Mouse (Mus musculus) cerebellum, postnatal 25 days (tissue): ENCODE measurements around the gene Gm20683.
A peak's percentile ranks its signal among the peaks of the same experiment; 100 is the strongest.
"Not testable (repeated sequence)": the region's sequence is repeated elsewhere in the genome, so short reads cannot be mapped to it uniquely, and the experiment has no call there.

Source experiments
- DNase-seq, 2 experiments: peaks; one replicate each; pipeline ENCODE4 v3.0.0; 2021; ENCODE audit warnings: mixed read lengths in 2 of 2

The Gm20683 gene

DNA sequence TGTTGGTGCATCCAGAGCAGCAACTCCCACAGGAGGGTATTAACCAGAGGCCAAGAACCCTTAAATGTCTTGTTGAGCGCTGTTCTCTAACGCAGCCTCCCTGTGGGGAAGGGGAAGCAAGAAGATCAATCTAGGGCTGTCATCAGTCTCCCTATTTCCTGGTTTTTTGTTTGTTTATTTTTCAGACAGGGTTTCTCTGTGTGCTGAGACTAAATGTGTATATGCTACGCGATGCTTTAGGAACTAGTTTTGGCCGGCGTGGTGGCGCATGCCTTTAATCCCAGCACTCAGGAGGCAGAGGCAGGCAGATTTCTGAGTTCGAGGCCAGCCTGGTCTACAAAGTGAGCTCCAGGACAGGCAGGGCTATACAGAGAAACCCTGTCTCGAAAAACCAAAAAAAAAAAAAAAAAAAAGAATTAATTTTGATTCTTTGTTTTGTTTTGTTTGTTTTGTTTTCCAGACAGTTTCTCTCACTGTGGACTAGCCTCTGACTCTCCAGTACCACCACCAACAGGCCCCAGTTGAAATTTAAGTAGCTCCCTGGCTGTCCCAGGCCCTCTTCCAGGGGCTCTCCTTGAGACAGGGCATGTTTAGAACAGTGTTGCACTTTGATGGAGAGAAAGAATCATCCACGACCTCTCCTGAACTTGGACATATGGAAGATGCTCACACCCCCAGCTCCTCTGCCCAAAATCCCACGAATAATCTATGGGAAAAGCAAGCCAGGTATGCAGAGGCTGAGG, 32.0 kb upstream of the Gm20683 start:
- peak in 1 of 2 experiments; percentile 3 for DNase-seq

DNA sequence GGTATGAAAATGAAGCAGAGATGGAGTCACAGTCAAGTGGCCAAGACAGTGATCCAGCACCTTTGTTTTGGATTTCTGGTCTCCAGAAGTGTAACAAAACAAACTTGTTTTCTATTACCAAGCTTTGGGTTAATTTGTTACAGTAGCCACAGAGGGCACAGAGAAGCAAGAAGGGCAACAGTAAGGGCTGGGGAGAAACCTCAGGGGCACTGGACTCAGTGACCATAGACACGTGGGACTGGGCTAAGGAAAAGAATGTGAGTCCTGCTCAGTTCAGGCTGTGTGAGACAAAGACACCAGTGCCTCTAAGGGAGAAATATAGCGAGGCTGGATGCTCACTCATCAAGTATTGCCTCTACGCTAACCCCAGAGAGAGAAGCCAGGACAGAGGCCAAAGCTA, 31.1 kb upstream of the Gm20683 start:
- DNase-seq, result peak in 1 of 2 experiments; percentile 3

DNA sequence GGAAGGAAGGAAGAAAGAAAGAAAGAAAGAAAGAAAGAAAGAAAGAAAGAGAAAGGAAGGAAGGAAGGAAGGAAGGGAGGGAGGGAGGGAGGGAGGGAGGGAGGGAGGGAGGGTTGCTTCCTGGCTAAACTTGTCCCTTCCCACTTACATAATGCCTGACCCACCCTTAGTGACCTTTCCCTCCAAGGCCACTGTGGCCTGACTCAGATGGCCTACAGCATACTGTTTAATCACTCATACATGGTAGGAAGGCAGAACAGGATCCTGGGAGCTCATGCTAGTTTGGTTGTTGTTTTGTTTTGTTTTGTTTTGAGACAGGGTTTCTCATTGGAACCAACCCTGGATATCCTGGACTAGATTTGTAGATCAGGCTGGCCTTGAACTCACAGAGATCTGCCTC, 30.0 kb upstream of the Gm20683 start:
- not testable (repeated sequence) for DNase-seq

DNA sequence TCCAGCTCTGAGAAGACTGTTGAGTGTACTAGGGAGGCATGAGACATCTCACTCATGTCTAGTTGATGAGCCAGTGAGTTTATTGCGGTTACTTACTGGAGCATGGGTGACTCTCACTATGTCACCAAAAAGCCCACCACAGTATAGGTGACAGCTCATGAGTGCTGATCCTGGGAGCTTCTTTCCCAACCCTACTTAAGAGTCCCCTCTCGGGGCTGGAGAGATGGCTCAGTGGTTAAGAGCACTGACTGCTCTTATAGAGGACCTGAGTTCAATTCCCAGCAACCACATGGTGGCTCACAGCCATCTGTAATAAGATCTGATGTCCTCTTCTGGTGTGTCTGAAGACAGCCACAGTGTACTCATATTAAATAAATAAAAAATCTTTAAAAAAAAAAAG, 28.4 kb upstream of the Gm20683 start:
- peak in 1 of 2 experiments; percentile 3 for DNase-seq

DNA sequence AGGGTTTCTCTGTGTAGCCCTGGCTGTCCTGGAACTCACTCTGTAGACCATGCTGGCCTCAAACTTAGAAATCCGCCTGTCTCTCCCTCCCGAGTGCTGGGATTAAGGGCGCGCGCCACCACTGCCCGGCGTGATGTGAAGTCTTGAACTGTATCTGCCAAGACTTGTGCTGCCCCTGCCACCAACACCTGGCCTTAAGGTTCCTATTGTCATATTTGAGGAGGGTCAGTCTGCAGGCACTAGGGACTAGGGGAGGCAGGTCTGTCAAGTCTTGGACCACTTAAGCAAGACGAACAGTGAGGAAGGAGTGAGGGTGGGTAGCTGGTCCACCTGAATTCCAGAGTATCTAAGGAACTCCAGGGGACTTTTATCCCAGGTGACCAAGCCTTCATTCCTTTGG, 27.9 kb upstream of the Gm20683 start:
- peak in 1 of 2 experiments; percentile 12 for DNase-seq

DNA sequence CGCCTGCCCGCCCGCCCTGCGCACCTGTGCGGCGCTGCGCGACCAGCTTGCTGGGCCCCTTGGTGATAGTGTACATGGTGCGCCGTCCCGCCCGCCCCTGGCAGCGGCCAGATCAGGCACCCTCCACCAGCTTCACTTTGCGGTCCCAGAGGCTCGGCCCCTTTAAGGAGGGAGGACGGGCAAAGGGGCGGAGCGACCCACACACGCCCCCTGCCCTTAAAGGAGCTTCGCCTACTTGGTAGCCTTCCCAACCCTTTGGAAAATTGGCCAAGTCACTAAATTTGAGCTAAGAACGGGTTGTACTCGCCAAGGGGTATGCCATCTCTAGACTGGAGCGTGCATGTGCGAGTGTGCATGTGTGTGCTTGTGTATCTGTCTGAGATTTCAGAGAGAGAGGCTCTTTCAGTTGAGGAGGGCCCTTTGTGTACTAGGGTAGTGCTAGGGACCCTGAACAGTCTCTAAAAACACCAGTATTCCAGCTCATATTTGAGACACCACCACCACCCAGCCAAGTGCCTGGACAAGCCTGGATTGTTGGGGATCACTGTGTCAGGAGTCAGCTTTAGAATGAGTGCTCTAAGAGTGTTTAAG, 27.1 kb upstream of the Gm20683 start, which contains the start of gene Mcrip2:
Gene Mcrip2, minus strand, starts transcription at position 164 of the 591 bp plus-strand sequence.
- DNase-seq, result peak; percentile 86 to 88

DNA sequence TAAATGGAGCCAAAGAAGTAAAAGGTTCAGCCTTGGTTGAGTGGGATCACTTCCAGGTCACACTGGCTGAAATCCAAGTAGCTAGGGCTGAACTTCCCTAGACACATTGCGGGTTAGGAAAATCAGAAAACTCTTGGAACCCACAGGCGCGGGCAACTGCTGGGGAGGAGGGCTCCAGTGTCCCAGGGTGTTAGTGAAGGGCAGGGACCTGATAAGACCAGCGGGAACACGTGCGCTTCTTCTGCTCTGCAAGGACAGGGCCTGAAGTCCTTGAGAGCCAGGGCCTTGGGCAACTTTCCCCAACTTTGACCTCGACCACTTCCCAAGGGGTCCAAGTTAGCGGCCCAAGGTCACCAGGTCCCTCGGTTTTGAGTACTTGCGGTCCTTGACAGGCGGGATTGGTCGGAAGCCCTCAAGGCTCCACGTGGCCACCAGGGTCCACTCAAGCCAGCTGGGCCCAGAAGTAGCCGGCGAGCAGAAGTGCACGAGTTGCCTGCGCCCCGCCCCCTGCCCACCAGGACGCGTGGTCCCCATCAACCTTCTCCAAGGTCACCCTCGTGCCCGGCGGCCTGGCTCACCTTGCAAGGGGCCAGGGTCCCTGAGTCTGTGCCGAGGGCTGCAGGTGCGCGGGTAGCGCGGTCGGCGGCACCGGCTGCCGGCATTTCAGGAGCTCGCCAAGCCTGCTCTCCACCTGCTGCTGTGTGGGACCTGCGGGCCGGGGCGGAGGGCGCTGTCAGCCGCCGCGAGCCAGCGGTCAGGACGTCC, 26.5 kb upstream of the Gm20683 start:
- DNase-seq, result peak in 1 of 2 experiments; percentile 66

DNA sequence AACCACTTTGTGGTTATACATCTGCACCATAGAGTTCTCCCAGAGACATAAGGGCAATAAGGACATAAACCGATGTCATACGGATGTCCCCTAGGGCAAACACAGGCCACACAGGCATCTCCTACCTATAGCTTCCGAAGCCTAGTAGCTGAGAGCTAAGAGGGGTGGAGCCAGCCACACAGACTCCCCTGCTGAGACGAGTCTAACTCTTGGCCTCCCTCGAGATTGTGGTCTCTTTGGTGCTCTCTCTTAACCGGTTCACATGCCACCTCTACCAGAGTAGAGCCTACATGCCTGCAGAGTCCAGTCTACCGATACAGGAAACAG, 25.9 kb upstream of the Gm20683 start:
- DNase-seq, result no peak

DNA sequence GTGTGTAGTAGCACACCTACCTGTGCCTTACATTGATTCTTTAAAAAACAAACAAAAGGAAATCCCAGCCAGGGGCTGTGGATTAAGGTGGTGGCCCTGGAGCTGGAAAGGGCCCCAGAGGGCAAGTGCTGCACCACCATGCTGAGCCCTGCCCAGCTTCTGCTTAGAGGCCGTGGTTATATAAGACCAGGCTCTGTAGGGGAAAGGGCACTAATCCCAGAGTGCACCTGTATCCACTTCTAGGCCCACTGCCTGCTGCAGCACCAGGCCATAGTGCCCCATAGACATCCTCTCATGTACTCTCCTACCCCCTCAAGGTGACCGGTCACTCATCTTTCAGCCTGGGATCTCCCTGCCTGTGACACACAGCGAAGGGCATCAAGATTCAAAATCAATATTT, 24.6 kb upstream of the Gm20683 start:
- peak in 1 of 2 experiments; percentile 9 for DNase-seq

DNA sequence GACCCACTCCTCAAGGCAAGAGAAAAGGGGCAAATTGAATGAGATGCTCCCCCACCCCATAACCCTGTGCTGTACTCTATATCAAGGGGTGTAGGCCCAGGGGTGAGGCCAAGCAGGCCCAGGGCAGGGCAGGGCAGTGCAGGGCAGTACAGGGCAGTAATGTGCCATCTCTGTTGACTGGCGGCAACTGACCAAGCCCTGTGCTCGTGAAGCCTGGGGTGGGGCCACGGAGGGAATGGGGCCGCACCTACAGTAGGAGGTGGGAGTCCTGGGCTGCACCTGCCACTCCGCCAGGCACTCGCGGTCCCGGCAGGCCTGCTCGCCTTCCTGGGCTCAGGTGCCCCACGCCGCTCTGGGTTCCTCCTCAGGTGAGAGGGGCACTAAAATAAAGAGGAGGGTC, 23.7 kb upstream of the Gm20683 start:
- peak in 1 of 2 experiments; percentile 20 for DNase-seq

DNA sequence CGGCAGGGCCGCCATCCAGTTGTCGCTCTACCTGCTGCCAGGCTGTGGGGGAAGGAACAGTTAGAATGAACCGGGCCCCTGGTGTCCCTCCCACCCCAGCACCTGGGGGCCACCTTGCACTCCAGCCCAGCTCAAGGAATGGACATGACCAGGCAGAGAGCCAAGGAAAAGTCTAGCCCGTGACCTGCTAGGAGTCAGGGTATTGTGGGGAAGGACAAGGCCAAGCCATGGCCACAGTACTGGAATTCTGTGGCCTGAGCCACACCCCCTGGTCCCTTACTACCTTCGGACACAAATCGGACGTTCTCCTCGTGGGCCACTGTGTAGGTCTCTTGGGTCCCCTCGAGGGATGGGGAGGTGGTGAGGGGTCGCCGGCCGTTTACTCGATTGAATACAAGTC, 22.7 kb upstream of the Gm20683 start:
- no peak for DNase-seq

DNA sequence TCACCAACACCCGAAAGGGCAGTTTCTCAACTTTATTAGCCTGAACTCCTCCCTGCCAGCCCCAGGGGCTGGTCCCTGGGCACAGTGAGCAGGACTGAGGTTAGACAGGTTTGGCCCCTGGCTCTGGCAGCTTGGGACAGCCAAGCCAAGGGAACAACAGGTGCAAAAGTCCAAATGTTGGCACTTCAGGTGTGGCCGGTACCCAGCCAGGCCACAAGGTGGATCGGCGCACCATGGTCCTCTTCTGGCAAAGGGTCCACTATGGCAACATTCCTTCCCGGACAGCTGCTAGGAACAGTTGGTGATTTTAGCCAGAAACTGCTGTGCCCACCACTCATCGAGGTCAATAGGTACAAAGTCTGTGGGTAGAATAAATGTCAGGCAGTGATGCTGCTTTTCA, 22.1 kb upstream of the Gm20683 start:
- no peak for DNase-seq

DNA sequence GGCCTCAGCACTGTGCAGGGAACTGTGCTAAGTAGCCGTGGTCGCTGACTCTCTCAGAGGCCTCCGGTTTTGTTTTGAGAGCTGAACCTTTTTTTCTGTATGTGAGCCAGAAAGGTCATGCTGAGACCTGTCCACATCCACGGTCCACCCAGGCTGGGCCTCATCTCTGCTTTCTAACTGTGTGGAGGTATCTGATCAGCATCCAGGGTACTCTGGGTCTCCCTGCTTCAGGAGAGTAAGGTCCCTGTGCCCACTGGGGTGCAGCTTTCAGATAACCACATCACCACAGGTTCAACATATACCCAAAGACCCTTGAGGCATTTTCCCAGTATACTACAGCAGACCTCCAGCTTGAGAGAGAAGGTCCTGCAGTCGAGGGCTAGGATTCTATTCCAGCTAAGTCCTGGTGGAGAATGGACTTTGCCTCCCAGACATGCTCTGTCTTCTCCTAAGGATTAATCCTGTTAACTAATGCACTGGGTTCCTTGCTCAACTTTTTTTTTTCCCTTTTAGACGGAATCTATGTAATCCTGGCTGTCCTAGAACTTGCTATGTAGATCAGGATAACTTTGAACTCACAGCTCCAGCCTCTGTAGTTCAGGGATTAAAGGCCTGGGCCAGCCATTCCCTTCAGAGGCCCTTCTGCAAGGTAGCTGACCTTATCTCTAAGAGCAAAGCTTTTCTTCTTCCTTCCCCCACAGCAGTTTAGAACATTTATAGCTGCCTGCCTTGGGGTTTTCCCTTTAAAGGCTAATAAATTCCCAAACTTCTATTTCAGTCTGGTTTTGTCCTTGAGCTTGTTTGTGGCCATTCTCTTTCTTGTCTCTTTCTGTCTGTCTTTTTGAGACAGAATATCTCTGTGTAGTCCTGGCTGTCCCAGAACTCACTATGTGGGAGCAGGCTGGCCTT, 20.4 kb upstream of the Gm20683 start:
- DNase-seq, result no peak

DNA sequence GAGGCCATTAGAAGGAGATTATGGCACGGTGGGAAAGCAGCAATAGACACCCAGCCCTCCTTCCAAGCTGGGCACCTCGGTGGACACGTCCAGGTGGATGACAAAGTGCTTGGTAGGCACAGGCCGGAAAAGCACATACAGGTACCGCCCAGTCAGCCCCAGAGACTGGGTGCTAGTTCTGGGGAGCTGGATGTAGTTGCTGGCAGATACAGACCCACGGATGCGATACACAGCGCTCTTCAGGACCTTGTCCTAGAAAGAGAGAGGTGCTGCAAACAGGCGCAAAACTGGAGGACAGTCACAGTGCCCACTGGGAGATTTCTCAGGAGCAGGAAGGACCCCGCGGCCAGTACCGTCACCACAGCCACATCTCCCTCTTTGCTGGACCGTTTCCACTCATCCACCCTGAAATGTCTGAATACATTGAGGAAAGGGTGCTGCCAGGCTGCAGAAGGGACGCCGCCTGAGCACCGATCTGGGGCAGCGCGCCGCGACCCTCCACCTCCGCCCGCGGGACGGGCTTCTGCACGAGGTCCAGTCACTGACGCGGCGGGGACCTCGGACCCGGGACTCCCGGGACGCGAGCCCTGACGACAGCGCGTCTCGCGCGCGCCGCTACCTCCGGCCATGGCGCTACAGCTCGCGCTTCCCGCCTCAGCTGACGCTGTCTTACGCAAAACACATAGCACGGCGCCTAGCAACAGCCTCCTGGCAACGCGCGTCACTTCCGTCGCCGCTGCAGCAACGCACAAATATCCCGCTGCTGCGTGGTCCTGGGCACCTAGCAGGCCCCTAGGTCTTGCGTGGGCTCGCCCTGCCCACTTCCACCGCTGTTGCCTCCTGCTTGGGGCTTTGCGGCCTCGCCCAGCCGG, 19.5 kb upstream of the Gm20683 start, which contains the start of gene Wdr90:
Gene Wdr90, minus strand, starts transcription at position 670 of the 872 bp plus-strand sequence.
- DNase-seq, result peak; percentile 92 to 93

DNA sequence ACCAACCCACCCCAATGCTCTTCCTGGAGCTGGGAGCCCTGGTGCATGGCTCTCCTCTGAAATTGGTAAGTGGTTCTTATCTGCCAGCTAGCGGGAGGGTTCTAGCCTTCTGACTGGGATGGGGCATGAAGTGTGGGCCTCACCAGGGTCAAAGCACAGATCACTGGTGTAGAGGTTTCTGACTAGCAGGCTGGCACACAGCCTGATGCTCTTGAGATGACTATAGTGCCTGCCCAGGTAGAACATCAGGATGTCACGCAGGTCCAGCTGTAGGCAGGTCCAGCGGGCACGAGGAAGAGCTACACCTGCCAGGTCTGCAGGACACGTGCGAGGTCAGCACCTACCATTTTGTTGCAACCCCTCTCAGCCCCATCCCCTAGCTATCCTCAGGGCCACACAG, 18.7 kb upstream of the Gm20683 start:
- no peak for DNase-seq

DNA sequence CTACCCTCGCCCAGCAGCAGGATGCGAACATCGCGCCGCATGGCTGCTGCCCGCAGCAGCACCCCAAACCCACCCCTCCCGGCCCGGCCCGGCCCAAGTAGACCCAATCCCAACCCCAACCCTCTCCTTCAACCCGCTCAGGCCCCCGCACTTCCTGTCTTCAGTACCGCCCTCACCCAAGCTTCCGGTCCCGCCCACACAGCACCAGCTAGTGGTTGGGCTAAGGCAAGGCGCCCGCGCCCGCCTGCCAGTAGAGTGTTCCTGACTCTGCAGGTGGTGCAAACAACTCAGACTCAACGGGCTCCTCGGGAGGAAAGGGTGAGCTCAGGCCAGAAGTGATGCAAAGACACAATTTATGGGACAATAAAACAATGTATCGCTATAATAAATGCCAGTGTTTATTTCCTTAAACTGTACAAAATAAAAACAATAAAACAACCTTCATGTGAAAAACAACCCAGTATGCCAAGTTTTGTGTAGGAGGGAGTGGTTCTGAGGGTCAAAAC, 2.9 kb upstream of the Gm20683 start, which contains the start of gene Rhot2:
Gene Rhot2, minus strand, starts transcription at position 456 of the 506 bp plus-strand sequence.
- DNase-seq, result peak; percentile 92 to 96

DNA sequence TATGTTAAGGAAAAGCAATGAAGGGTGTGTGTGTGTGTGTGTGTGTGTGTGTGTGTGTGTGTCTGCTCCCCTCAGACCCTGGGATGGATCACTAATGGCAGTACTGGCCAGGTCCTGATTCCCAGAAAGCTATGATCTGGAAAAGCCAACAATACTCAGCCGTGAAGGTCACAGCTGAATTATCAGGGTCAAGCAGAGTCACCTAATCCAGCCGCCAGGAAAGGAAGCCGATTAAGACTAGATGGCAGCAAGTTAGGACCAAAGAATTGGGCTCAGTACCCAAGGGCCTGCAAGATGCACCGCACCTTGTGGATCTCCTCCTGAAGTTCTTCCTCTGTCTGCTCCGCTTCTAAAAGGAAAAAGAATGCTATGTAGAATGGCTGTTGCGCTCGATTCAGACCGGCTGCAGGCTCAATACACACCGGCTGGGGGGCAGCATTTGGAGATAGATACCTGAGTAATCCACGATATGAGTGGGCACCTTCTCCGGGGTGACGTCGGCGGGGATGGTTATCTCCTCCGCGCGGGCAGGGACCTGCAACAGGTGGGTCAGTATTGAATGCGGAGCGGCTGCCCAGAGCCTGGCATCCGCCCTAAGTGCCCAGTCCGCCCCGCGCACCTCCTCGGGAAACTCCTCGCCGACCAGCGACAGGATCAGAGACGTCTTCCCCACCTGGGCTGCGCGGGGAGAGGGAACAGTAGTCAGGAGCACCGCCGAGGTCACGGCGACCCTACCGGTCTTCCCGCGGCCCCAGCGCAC, 2.3 kb upstream of the Gm20683 start:
- peak in 1 of 2 experiments; percentile 66 for DNase-seq

DNA sequence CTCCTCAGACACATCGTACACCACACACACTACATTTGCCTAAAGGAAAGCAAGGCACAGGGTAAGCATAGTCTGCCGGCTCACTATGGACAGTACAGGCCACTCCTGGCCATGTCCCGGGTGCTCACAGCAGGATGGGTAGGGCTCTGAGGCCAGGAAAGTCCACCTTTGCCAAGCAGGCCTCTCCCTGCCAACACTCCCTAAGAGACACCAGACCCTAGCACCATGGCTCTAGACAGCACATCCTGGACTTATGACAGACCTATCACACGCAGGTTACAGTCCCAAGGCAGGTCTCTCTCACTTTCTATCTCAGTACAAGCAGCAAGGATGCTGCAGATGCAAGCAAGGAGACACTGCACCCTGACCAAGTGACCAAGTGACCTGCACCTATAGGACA, 1.6 kb upstream of the Gm20683 start:
- no peak for DNase-seq

DNA sequence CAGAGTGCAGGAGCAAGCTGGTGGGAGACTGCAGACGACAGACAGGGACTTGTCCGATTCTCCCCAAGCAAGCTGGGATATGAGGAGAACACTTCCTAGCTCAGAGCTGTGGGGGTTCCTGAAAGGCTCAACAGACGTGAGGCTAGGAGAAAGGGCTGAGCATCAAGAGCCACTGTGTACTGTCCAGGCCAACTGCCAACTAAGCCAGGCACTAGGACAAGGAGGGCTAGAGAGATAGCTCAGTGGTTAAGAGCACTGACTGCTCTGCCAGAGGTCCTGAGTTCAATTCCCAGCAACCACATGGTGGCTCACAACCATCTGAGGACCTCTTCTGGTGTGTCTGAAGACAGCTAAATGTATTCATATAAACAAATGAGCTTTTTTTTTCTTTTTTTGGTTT, 946 bp upstream of the Gm20683 start:
- no peak for DNase-seq

DNA sequence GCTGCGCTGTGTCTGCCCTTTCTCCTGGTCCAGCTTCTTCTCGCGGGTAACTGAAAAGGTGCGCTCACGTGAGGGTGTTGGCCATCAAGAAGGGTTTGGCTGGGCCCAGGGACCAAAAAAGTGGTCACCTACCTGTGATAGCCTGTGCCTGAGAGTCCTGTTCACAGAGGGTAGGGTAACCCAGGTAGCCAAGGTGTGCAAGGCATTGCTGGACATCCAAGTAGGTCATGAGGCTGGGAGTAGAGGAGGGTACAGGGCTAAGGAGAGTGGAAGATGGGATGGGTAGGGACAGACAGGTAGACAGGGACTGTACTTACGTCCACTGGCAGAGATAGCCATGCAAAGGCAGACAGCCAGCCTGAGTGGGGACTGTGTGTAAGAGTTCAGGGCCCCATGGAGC, 1.0 kb downstream of the Gm20683 start:
- DNase-seq, result no peak
